Mouse (Mus musculus) myocyte (in vitro differentiated cells): Measurements from ENCODE around the gene Snapin. TPM values are rescaled to one million over a fixed set of nuclear protein-coding genes. Genes with fewer than 3 reads are reported as not detected.

Experiments
- H3K27me3 ChIP-seq: one replicate; pipeline ENCODE4 v1.6.1; 2011; ENCODE audit not compliant: control insufficient read depth, insufficient read depth, insufficient read length
- H3K36me3 ChIP-seq: one replicate; pipeline ENCODE4 v1.6.1; 2011; ENCODE audit not compliant: control insufficient read depth, insufficient read depth
- H3K4me2 ChIP-seq: one replicate; pipeline ENCODE4 v1.6.1; 2011; ENCODE audit warnings: low read depth, control low read depth
- H3K4me3 ChIP-seq: one replicate; pipeline ENCODE4 v1.5.1; 2011; ENCODE audit warnings: mild to moderate bottlenecking, control low read depth, moderate library complexity
- H3K79me2 ChIP-seq: one replicate; pipeline ENCODE4 v1.6.1; 2011; ENCODE audit not compliant: control insufficient read depth, insufficient read depth
- H3ac ChIP-seq: one replicate; pipeline ENCODE4 v1.6.1; 2011; ENCODE audit not compliant: control insufficient read depth, insufficient read length
- CEBPB ChIP-seq: IDR thresholded peaks from 2 replicates; pipeline ENCODE4 v1.6.1; 2011; ENCODE audit warnings: mild to moderate bottlenecking, moderate library complexity; ENCODE audit not compliant: poor library complexity, insufficient read depth, severe bottlenecking
- E2F4 ChIP-seq: IDR thresholded peaks from one replicate; pipeline ENCODE4 v1.6.1; 2011; ENCODE audit warnings: mild to moderate bottlenecking, control low read depth, moderate library complexity; ENCODE audit not compliant: insufficient read depth
- MAX ChIP-seq: IDR thresholded peaks from one replicate; pipeline ENCODE4 v1.6.1; 2011; ENCODE audit warnings: low read depth, mild to moderate bottlenecking, control low read depth
- MYOD1 ChIP-seq, 3 experiments: IDR thresholded peaks; one replicate each; pipeline ENCODE4 v1.6.1; 2011; ENCODE audit warnings: control low read depth in 2 of 3, low read depth in 2 of 3, mild to moderate bottlenecking in 2 of 3, moderate library complexity in 1 of 3; ENCODE audit not compliant: insufficient read length in 2 of 3, control insufficient read depth in 1 of 3
- MYOG ChIP-seq, 3 experiments: IDR thresholded peaks; one replicate each; pipeline ENCODE4 v1.6.1; 2011; ENCODE audit warnings: control low read depth in 2 of 3, low read depth in 2 of 3, mild to moderate bottlenecking in 2 of 3; ENCODE audit not compliant: insufficient read length in 2 of 3, control insufficient read depth in 1 of 3, insufficient read depth in 1 of 3
- POLR2A ChIP-seq: IDR thresholded peaks from one replicate; pipeline ENCODE4 v1.6.1; 2011; ENCODE audit warnings: low read depth, mild to moderate bottlenecking, control low read depth, moderate library complexity; ENCODE audit not compliant: insufficient read length
- POLR2AphosphoS2 ChIP-seq: IDR thresholded peaks from one replicate; pipeline ENCODE4 v1.6.1; 2011; ENCODE audit warnings: low read depth, control low read depth; ENCODE audit not compliant: insufficient read length
- REST ChIP-seq: IDR thresholded peaks from one replicate; pipeline ENCODE4 v1.6.1; 2011; ENCODE audit warnings: mild to moderate bottlenecking, control low read depth, moderate library complexity; ENCODE audit not compliant: insufficient read depth, insufficient read length
- SRF ChIP-seq: IDR thresholded peaks from one replicate; pipeline ENCODE4 v1.6.1; 2011; ENCODE audit warnings: low read depth; ENCODE audit not compliant: control insufficient read depth, insufficient read length
- TCF12 ChIP-seq: IDR thresholded peaks from one replicate; pipeline ENCODE4 v1.6.1; 2011; ENCODE audit warnings: mild to moderate bottlenecking, control low read depth; ENCODE audit not compliant: poor library complexity, insufficient read depth, severe bottlenecking
- TCF3 ChIP-seq: IDR thresholded peaks from one replicate; pipeline ENCODE4 v1.6.1; 2011; ENCODE audit warnings: low read depth, control low read depth; ENCODE audit not compliant: insufficient read length
- USF1 ChIP-seq: IDR thresholded peaks from one replicate; pipeline ENCODE4 v1.6.1; 2011; ENCODE audit warnings: low read depth, mild to moderate bottlenecking, control low read depth, moderate library complexity
- polyA plus RNA-seq: library from polyadenylated mRNA; unstranded; fragments of >200 nt; fragmentation: generic; extraction: Trizol; gene quantifications from one replicate; pipeline ENCODE4 v1.2.1, GENCODE M21; 2012; ENCODE audit warnings: missing spikeins

Gene Snapin
- polyA plus RNA-seq, 1 experiment: 33.7 TPM

GRCm38 (mm10) chr3:90475831-90476611 is 14.8 kb downstream of the Snapin start, which contains the start of gene Ilf2:
Gene Ilf2, plus strand, starts transcription at chr3:90476126.
- Histone ChIP-seq H3K79me2 (peaks cover 40% of the 10 kb centered on the region), H3K4me2 (peak within 1 kb of the TSS; percentile 96), H3K36me3 (peaks cover 11% of the 10 kb centered on the region), H3K27me3 (no peaks in the 10 kb centered on the region), H3ac (peak within 1 kb of the TSS; percentile 0), H3K4me3 (peak within 1 kb of the TSS; percentile 86)
- no peak for TF ChIP-seq MYOG (IDR thresholded peaks at IDR 0.05; ENCODE audit: control insufficient read depth in 1 of 3, insufficient read depth in 1 of 3, insufficient read length in 2 of 3, low read depth in 2 of 3)
- TF ChIP-seq CEBPB: peak; percentile 93
- peak; percentile 77 for TF ChIP-seq POLR2A
- peak; percentile 84 for TF ChIP-seq POLR2AphosphoS2
- peak; percentile 11 for TF ChIP-seq E2F4

- Histone ChIP-seq H3ac (no peak overlapping the region), H3K36me3 (peaks cover 5% of the 10 kb centered on the region), H3K79me2 (peaks cover 35% of the 10 kb centered on the region), H3K27me3 (no peaks in the 10 kb centered on the region), H3K4me3 (peak overlapping the region; percentile 86), H3K4me2 (peak overlapping the region; percentile 73)
- no peak for TF ChIP-seq MYOG (IDR thresholded peaks at IDR 0.05; ENCODE audit: control insufficient read depth in 1 of 3, insufficient read depth in 1 of 3, insufficient read length in 2 of 3, low read depth in 2 of 3)
- TF ChIP-seq MYOD1 (IDR thresholded peaks at IDR 0.05; ENCODE audit: control insufficient read depth in 1 of 3, insufficient read length in 2 of 3, low read depth in 2 of 3): no peak
- TF ChIP-seq TCF12: no peak
- no peak for TF ChIP-seq USF1
- TF ChIP-seq REST: no peak
Measured at GRCm38 (mm10) chr3:90475151-90475830, 15.5 kb downstream of the Snapin start.

GRCm38 (mm10) chr3:90472213-90472612 is 18.6 kb downstream of the Snapin start:
- Histone ChIP-seq H3K4me2 (no peak overlapping the region), H3K27me3 (no peaks in the 10 kb centered on the region), H3K79me2 (peaks cover 11% of the 10 kb centered on the region), H3K36me3 (no peaks in the 10 kb centered on the region), H3K4me3 (no peak overlapping the region), H3ac (no peak overlapping the region)
- no peak for TF ChIP-seq POLR2AphosphoS2
- no peak for TF ChIP-seq POLR2A
- no peak for TF ChIP-seq MYOG (IDR thresholded peaks at IDR 0.05; ENCODE audit: control insufficient read depth in 1 of 3, insufficient read depth in 1 of 3, insufficient read length in 2 of 3, low read depth in 2 of 3)
- no peak for TF ChIP-seq MAX
- TF ChIP-seq TCF3: no peak
- TF ChIP-seq E2F4: no peak
- TF ChIP-seq TCF12: no peak
- no peak for TF ChIP-seq USF1
- no peak for TF ChIP-seq REST
- no peak for TF ChIP-seq CEBPB
- TF ChIP-seq SRF: no peak
- TF ChIP-seq MYOD1 (IDR thresholded peaks at IDR 0.05; ENCODE audit: control insufficient read depth in 1 of 3, insufficient read length in 2 of 3, low read depth in 2 of 3): no peak

GRCm38 (mm10) chr3:90467618-90468300 is 23.1 kb downstream of the Snapin start:
- no peaks in the 10 kb centered on the region for H3K36me3 ChIP-seq
- H3ac ChIP-seq: no peak overlapping the region
- H3K79me2 ChIP-seq: no peaks in the 10 kb centered on the region
- H3K27me3 ChIP-seq: peaks cover 15% of the 10 kb centered on the region
- H3K4me3 ChIP-seq: no peak overlapping the region
- TF ChIP-seq MAX: no peak
- TF ChIP-seq MYOD1 (IDR thresholded peaks at IDR 0.05; ENCODE audit: control insufficient read depth in 1 of 3, insufficient read length in 2 of 3, low read depth in 2 of 3): no peak
- no peak for TF ChIP-seq E2F4
- TF ChIP-seq SRF: no peak
- TF ChIP-seq POLR2AphosphoS2: no peak
- no peak for TF ChIP-seq REST
- H3K4me2 ChIP-seq: no peak overlapping the region
